Mouse (Mus musculus): Measurements from ENCODE around the gene Axdnd1. TPM values are rescaled to one million over a fixed set of nuclear protein-coding genes. Genes with fewer than 3 reads are reported as not detected.

The Axdnd1 gene
- total RNA-seq, 2 experiments from 2014 or later, result not detected

Other genes with a start within 250 kb of the Axdnd1 start
- gene Fam163a, start 216.1 kb downstream of the Axdnd1 start, total RNA-seq (2021), result not detected
- gene Tdrd5, start 117.5 kb downstream of the Axdnd1 start, total RNA-seq (2021), result not detected
- under 1 TPM in 1 of 2 experiments, not detected in 1; 0.18 TPM for gene Nphs2, start 110.4 kb downstream of the Axdnd1 start, total RNA-seq (2021)
- gene Gm2000, start 55.1 kb downstream of the Axdnd1 start, total RNA-seq (2021), result 100 to 1,000 TPM; 465 to 534 TPM
- 10 to 100 TPM in 1 of 2 experiments, 1 to 10 TPM in 1; 7.7 to 10.0 TPM for gene Soat1, start 53.2 kb upstream of the Axdnd1 start, total RNA-seq (2021)
- 10 to 100 TPM; 35.3 to 36.8 TPM for gene Gm10031, start 102.9 kb upstream of the Axdnd1 start, total RNA-seq (2021)
- gene Abl2, start 137.6 kb upstream of the Axdnd1 start, total RNA-seq (2021), result 10 to 100 TPM; 12.9 to 14.1 TPM

All from gastrocnemius, postnatal 14 days (tissue).